Mouse (Mus musculus) kidney, adult 2 months (tissue): ENCODE measurements around the gene P2rx3. TPM values are rescaled to one million over a fixed set of nuclear protein-coding genes. Genes with fewer than 3 reads are reported as not detected.

Experiments
- DNase-seq: peaks from one replicate; pipeline ENCODE4 v3.0.0; 2021
- H3K27ac ChIP-seq: fragments of 200-500 bp; 2 replicates; pipeline ENCODE4 v1.5.1; 2012; ENCODE audit warnings: low read depth, low read length, control low read depth, inconsistent platforms; ENCODE audit not compliant: insufficient read depth
- H3K27me3 ChIP-seq: fragments of 200-500 bp; replicated peaks from 2 replicates; pipeline ENCODE4 v1.6.1; 2012; ENCODE audit warnings: mild to moderate bottlenecking, moderate library complexity, low read length, inconsistent platforms; ENCODE audit not compliant: control insufficient read depth, insufficient read depth
- H3K36me3 ChIP-seq: fragments of 200-500 bp; 2 replicates; pipeline ENCODE4 v1.6.1; 2012; ENCODE audit warnings: mild to moderate bottlenecking, moderate library complexity, low read length, inconsistent platforms; ENCODE audit not compliant: control insufficient read depth, insufficient read depth
- H3K4me1 ChIP-seq: fragments of 200-500 bp; 2 replicates; pipeline ENCODE4 v1.6.1; 2011; ENCODE audit warnings: low read length; ENCODE audit not compliant: control insufficient read depth, insufficient read depth
- H3K4me3 ChIP-seq: fragments of 200-500 bp; 2 replicates; pipeline ENCODE4 v1.5.1; 2011; ENCODE audit warnings: mild to moderate bottlenecking, low read depth, low read length, control low read depth; ENCODE audit not compliant: insufficient read depth
- CTCF ChIP-seq: fragments of 200-500 bp; conservative IDR thresholded peaks from 2 replicates; pipeline ENCODE4 v1.5.1; 2011; ENCODE audit warnings: low read depth, mild to moderate bottlenecking, control low read depth, low read length, moderate library complexity, mixed read lengths; ENCODE audit not compliant: insufficient read depth, insufficient read length
- POLR2A ChIP-seq: fragments of 200-500 bp; IDR thresholded peaks from one replicate; pipeline ENCODE4 v1.6.1; 2011; ENCODE audit warnings: low read depth, low read length, control low read depth
- WGBS: fragments of 180-500 bp; shearing (Covaris S2); methylation state at CpG from one replicate; pipeline ENCODE4 v1.1.7; 2018; 5-methylcytosine and 5-hydroxymethylcytosine counted together
- polyA plus RNA-seq: library from polyadenylated mRNA; depleted of rRNA; stranded (reverse); fragments of >200 nt; gene quantifications from 2 replicates; pipeline ENCODE4 v1.2.3, GENCODE M21; 2012

P2rx3 gene
- polyA plus RNA-seq, 1 experiment = 0.80 TPM

DNA sequence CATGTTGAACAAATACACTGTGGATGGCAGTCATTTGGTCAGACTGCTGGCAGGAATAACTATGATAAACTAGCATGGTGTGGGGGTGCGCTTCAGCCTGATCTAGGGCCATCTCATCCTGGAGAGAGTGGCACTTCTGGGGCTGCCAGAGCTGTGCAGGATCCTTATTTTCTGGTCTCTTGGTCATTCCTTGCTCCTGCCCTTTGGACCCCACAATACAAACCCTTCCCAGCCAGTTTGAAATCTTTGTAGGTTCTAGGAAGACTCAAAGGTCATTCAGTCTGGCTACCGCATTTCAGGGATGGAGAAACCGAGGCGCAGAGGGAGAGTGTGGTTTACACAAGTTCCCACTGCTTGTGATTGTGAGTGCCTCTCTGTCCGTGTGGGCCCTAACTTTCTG, 29.7 kb upstream of the P2rx3 start:
- Histone ChIP-seq H3K4me1 (peaks cover 40% of the 10 kb centered on the region), H3K27me3 (no peaks in the 10 kb centered on the region), H3K36me3 (no peaks in the 10 kb centered on the region), H3K4me3 (no peak overlapping the region), H3K27ac (no peak overlapping the region; the same call in 1 of the 2 replicates)
- peak; percentile 88 for DNase-seq
- TF ChIP-seq POLR2A (no peak), CTCF (no peak)
- WGBS = 70% methylated on average over 5 of the region's 5 CpGs

- peak overlapping the region; percentile 44 for H3K27ac ChIP-seq
- H3K4me1 ChIP-seq = peaks cover 34% of the 10 kb centered on the region
- TF ChIP-seq POLR2A = no peak
- no peak for TF ChIP-seq CTCF
- no peaks in the 10 kb centered on the region for H3K36me3 ChIP-seq
- WGBS = 63% methylated on average over 12 of the region's 12 CpGs
- H3K27me3 ChIP-seq = no peaks in the 10 kb centered on the region
- DNase-seq = peak; percentile 78
- no peak overlapping the region for H3K4me3 ChIP-seq
Measured at GRCm38 (mm10) chr2:85065141-85065875, 28.0 kb upstream of the P2rx3 start.

DNA sequence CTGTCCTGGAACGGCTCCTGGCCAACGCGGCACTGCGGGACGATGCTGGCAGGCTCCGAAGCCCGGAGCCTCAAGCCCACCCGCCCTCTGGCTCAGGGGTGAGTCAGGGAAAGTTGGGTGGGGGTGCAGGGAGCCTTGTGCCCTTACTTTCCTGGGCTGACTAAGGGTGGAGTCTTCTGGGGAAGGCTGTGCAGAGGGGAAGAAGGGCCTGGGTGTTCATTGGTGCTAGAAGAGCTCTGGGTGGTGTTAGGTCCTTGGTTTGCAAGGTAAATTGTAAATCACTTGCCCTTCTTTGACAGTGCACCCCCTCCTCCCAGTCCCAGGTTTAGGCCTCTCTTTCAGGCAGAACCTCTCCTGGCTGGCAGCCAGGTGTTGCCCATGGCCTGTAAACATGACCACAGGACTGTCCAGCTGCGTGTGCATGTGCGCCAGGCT, 23.9 kb upstream of the P2rx3 start:
- Histone ChIP-seq H3K27ac (peak overlapping the region; percentile 40), H3K4me3 (peak overlapping the region; percentile 62), H3K36me3 (peaks cover 1% of the 10 kb centered on the region; the same call in 1 of the 2 replicates), H3K4me1 (peaks cover 23% of the 10 kb centered on the region), H3K27me3 (no peaks in the 10 kb centered on the region)
- DNase-seq = peak; percentile 80
- no peak for TF ChIP-seq POLR2A
- TF ChIP-seq CTCF = no peak
- WGBS = 11% methylated on average over 10 of the region's 10 CpGs

DNA sequence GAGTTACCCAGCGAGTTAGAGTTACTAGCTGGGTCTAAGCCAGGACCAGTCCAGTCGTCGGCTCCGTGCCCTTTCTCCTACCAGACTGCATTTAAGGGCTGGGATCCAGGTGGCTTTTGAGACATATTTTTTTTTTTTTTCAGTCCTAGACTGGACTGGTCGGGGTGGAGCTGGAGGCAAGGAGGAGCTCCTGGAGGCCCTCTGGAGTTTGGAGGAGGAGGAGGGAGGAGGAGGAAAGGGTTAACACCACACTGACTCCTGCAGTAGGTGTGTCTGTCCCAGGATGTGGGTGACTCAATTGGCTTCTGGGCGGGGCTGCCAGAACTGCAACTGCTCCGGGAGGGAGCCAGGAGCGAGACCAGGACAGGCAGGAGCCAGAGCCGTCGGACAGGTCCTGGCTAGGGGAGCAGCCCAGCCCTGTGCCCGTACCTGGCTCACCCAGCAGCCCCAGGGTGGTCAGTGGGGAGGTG, 23.4 kb upstream of the P2rx3 start:
- no peak for TF ChIP-seq CTCF
- no peak for TF ChIP-seq POLR2A
- 4% methylated on average over 11 of the region's 11 CpGs for WGBS
- Histone ChIP-seq H3K4me1 (peaks cover 20% of the 10 kb centered on the region), H3K27ac (peak overlapping the region; percentile 45), H3K27me3 (no peaks in the 10 kb centered on the region), H3K4me3 (peak overlapping the region; percentile 62), H3K36me3 (peaks cover 1% of the 10 kb centered on the region; the same call in 1 of the 2 replicates)
- DNase-seq = peak; percentile 95

- Histone ChIP-seq H3K27me3 (no peaks in the 10 kb centered on the region), H3K4me3 (no peak overlapping the region), H3K4me1 (peaks cover 14% of the 10 kb centered on the region), H3K36me3 (peaks cover 1% of the 10 kb centered on the region; the same call in 1 of the 2 replicates), H3K27ac (no peak overlapping the region)
- TF ChIP-seq POLR2A (no peak), CTCF (0 out of 2 replicates have a peak, but pooled peaks have one; percentile 8)
- WGBS = 84% methylated on average over 6 of the region's 6 CpGs
- DNase-seq = no peak
Measured at GRCm38 (mm10) chr2:85059677-85060076, 22.4 kb upstream of the P2rx3 start.

DNA sequence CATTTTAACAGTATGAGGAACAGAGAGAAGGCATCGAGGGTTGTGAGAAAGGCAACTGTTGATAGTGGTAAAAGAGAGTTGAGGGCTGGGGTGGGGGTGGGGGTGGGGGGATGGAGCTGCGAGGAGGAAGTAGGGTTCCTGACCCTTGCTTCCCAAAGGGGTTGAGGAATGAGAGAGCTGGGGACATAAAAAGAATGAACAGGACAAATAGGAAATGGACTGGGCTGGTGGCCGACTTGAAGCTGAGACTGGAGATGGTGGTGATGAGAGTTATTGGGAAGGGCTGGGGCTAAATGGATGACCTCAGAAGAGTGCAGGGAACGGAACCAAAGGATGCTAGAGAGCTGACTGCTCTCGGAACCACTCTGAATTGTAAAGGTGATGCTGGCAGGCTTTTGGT, 19.4 kb upstream of the P2rx3 start:
- Histone ChIP-seq H3K4me3 (no peak overlapping the region), H3K27me3 (no peaks in the 10 kb centered on the region), H3K27ac (peak overlapping the region; percentile 61), H3K4me1 (peaks cover 14% of the 10 kb centered on the region), H3K36me3 (peaks cover 1% of the 10 kb centered on the region; the same call in 1 of the 2 replicates)
- TF ChIP-seq POLR2A (no peak), CTCF (no peak)
- 53% methylated on average over 5 of the region's 5 CpGs for WGBS
- DNase-seq = peak; percentile 51

DNA sequence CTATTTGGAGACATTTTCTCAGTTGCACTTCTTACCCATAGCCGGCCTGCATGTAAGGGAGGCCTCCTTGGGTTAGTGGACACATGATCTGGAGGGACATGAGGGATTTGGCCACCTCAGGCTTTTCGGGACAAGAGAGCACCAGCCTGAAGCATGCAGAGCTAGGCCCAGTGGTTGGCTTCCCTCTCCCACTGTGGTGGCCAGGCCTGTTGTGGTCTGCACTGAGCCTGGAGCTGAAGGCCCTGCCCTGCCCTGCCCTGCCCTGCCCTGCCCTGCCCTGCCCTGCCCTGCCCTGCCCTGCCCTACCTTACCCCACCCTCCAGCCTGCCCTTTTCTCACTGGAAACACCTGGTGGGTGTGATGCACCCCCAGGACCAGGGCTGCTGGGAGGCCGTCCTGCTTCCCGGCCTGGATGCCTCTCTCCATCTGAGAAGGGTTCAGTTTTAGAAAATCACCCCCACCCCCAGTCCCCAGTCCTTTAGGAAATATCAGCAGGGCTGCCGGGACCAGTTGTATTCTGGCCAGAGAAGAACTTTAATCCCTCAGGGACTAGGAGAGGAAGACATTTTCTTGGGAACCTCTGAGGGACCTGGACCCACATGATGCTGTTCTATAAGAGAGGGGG, 16.0 kb upstream of the P2rx3 start:
- no peak overlapping the region for H3K4me3 ChIP-seq
- no peaks in the 10 kb centered on the region for H3K36me3 ChIP-seq
- TF ChIP-seq CTCF (no peak), POLR2A (no peak)
- DNase-seq = no peak
- H3K4me1 ChIP-seq = peaks cover 4% of the 10 kb centered on the region
- WGBS = 76% methylated on average over 5 of the region's 5 CpGs
- H3K27ac ChIP-seq = no peak overlapping the region
- no peaks in the 10 kb centered on the region for H3K27me3 ChIP-seq
